Mouse (Mus musculus): ENCODE measurements around the gene Slc7a6.
A peak's percentile ranks its signal among the peaks of the same experiment; 100 is the strongest.

GRCm38 (mm10) chr8:106165460-106165859 lies 3.2 kb upstream of the Slc7a6 start:
- TF ChIP-seq MYOD1 (IDR thresholded peaks at IDR 0.05; ENCODE audit: control insufficient read depth, insufficient read length, low read depth) = no peak
- TF ChIP-seq CTCF (IDR thresholded peaks at IDR 0.05; ENCODE audit: control insufficient read depth, insufficient read depth, insufficient read length) = peak; percentile 39
- no peak for TF ChIP-seq USF1 (IDR thresholded peaks at IDR 0.05; ENCODE audit: low read depth)
- TF ChIP-seq MYOG (IDR thresholded peaks at IDR 0.05; ENCODE audit: control insufficient read depth, extremely low read depth, insufficient read length) = no peak

All from C2C12 (cell line).